ENCODE assay signal across 7 mouse cellular contexts in genomic region chr7:111014893-111015292, GRCm38 (mm10). TPM values are rescaled to one million over a fixed set of nuclear protein-coding genes. Genes with fewer than 3 reads are reported as not detected.
DNase-seq lines count a peak whose midpoint lies in the region; ATAC-seq lines count a peak whose summit lies in the region.

No protein-coding gene starts in this region.

- H3K36me3 ChIP-seq in midbrain, embryonic 13.5 days = no peaks in the 10 kb centered on the region

- no peaks in the 10 kb centered on the region for H3K4me1 ChIP-seq in midbrain, embryonic 13.5 days (replicated peaks)

- H3K27me3 ChIP-seq in midbrain, embryonic 13.5 days = no peaks in the 10 kb centered on the region

- H3K27ac ChIP-seq in midbrain, embryonic 13.5 days = no peak overlapping the region

- no peak overlapping the region for H3K4me2 ChIP-seq in midbrain, embryonic 13.5 days (replicated peaks)

- H3K4me3 ChIP-seq in midbrain, embryonic 13.5 days (replicated peaks) = no peak overlapping the region

- 40% methylated on average over 5 of the region's 5 CpGs for WGBS in midbrain, embryonic 13.5 days

- intact Hi-C loops in left cerebral cortex, postnatal 4 days (cut with DNase I) = loop anchor here (5.0 to 10.0 kb wide), 3 partner anchors 198 to 730 kb away; no protein-coding TSS in a partner anchor

- no peaks in the 10 kb centered on the region for H3K9me3 ChIP-seq in midbrain, embryonic 13.5 days

- DNase-seq in adrenal gland, adult 2 months = peak; percentile 85
- peak; percentile 85 for DNase-seq in embryo, embryonic 9.5 days (ENCODE audit: extremely low spot score)
- peak; percentile 77 for DNase-seq in kidney, adult 11 months
- DNase-seq in left cerebral cortex, postnatal 4 days = peak; percentile 93
- peak; percentile 72 for DNase-seq in spleen, adult 12 weeks (ENCODE audit: low spot score)

- no peak overlapping the region for H3K9ac ChIP-seq in midbrain, embryonic 13.5 days (replicated peaks)

- peak; percentile 90 for ATAC-seq in granulocyte monocyte progenitor cell, adult 5-6 weeks (replicated peaks; ENCODE audit: poor library complexity, severe bottlenecking)
- ATAC-seq in midbrain, embryonic 13.5 days = peak; percentile 69

RNA-seq across cellular contexts. Expression of gene Ctr9, which starts 13.9 kb away (rescaled TPM):
- total RNA-seq in adrenal gland, adult 2 months (2021) = 10 to 100 TPM; 33.7 to 52.0 TPM
- polyA plus RNA-seq in adrenal gland, adult 2 months (2012; rRNA removed) = 3.2 and 3.4 TPM in 2 replicates
- 56.3 and 61.6 TPM in 2 replicates for total RNA-seq in granulocyte monocyte progenitor cell, adult 5-6 weeks (2014; fragmentation: Nextera tagmentation)
- total RNA-seq in granulocyte monocyte progenitor cell, adult 5-6 weeks (2017) = 67.6 and 78.4 TPM in 2 replicates
- 10 to 100 TPM; 66.0 to 70.1 TPM for total RNA-seq in left cerebral cortex, postnatal 4 days (2021)
- 99.7 and 102 TPM in 2 replicates for polyA plus RNA-seq in midbrain, embryonic 13.5 days (2015; fragmentation: Nextera tagmentation; extraction: Ambion mirVana)

RNA-seq across cellular contexts. Expression of gene Mrvi1, which starts 32.6 kb away (rescaled TPM):
- total RNA-seq in adrenal gland, adult 2 months (2021) = 10 to 100 TPM; 12.3 to 19.7 TPM
- 6.1 and 8.7 TPM in 2 replicates for polyA plus RNA-seq in adrenal gland, adult 2 months (2012; rRNA removed)
- total RNA-seq in granulocyte monocyte progenitor cell, adult 5-6 weeks (2014; fragmentation: Nextera tagmentation) = 0.41 TPM in 1 of 2 replicates, not detected in the other
- 0.09 and 0.21 TPM in 2 replicates for total RNA-seq in granulocyte monocyte progenitor cell, adult 5-6 weeks (2017)
- total RNA-seq in left cerebral cortex, postnatal 4 days (2021) = 1 to 10 TPM; 1.5 TPM
- 0.62 and 0.86 TPM in 2 replicates for polyA plus RNA-seq in midbrain, embryonic 13.5 days (2015; fragmentation: Nextera tagmentation; extraction: Ambion mirVana)

Comparison
In these comparisons a context has a peak if more than half of its experiments do, and no peak if none do; other contexts are left out.
1. RNA of gene Mrvi1, which starts 32.6 kb away (total RNA-seq): 12.3 to 19.7 TPM in adrenal gland, adult 2 months; 1.5 TPM in left cerebral cortex, postnatal 4 days and 0.09 to 0.41 TPM in granulocyte monocyte progenitor cell, adult 5-6 weeks; every median in the first group is over 4 times any median in the second.
2. Peak in every context shown above with its lines, with median percentiles within 50 percentile points of each other: DNase-seq.